Mouse (Mus musculus) brain, embryonic 14.5 days (tissue): ENCODE measurements at regions not wholly inside any gene's neighbourhood (a gene's known extent, or its start where the extent isn't known, plus 50 kb on each side); places are given as distances from the start of the nearest gene placed in this dataset.

Experiments
- CTCF ChIP-seq: fragments of 200-500 bp; IDR thresholded peaks from 2 replicates; pipeline ENCODE4 v1.5.1; 2012; ENCODE audit warnings: inconsistent platforms, mild to moderate bottlenecking, moderate library complexity, borderline replicate concordance; ENCODE audit not compliant: insufficient read depth, insufficient read length; ENCODE audit errors: extremely low read depth
- POLR2A ChIP-seq: fragments of 200-500 bp; IDR thresholded peaks from 2 replicates; pipeline ENCODE4 v1.6.1; 2012; ENCODE audit warnings: mild to moderate bottlenecking, inconsistent platforms, borderline replicate concordance; ENCODE audit not compliant: poor library complexity, insufficient read depth, insufficient read length, severe bottlenecking; ENCODE audit errors: extremely low read depth

DNA sequence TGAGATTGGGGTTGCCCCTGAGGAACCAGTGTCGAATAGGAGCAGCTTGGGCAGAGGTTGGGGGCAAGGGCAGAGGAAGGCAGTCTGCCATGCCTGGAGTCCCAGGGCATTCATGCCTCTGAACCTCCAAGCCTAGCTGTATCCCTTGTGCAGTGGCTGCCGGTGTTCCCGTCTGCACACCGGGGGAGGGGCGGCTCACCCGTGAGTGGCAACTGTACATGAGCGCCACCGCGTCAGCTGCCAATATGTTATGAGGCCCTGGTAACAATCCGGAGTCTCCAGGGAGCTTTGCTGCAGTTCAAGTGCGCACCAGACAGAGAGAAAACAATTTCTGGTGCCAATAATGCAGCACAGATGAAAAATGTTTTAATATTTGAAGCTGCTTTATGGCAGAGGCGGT is 198.4 kb downstream of the Tshz3 start:
- no peak for TF ChIP-seq POLR2A
- TF ChIP-seq CTCF = no peak
